Mouse (Mus musculus) liver, embryonic 14.5 days (tissue): ENCODE data around the gene St6galnac4. TPM values are rescaled to one million over a fixed set of nuclear protein-coding genes. Genes with fewer than 3 reads are reported as not detected.

Experiments used
- ATAC-seq: fragments of 200-750 bp; cut with Nextera tagmentation; 2 replicates; pipeline ENCODE4 v1.8.0; 2017; ENCODE audit warnings: moderate number of reproducible peaks, mild to moderate bottlenecking, moderate library complexity; ENCODE audit not compliant: insufficient read depth
- DNase-seq, 3 experiments: peaks; one replicate each; pipeline ENCODE4 v3.0.0-alpha.2; 2012 to 2013; ENCODE audit warnings: low read depth in 3 of 3, low spot score in 3 of 3
- H3K27ac ChIP-seq: fragments of 300-500 bp; sonication (generic); 2 replicates; pipeline ENCODE4 v1.5.1; 2014; ENCODE audit warnings: moderate library complexity, mild to moderate bottlenecking, control low read depth, inconsistent platforms
- H3K27me3 ChIP-seq: fragments of 300-500 bp; sonication (generic); 2 replicates; pipeline ENCODE4 v1.6.1; 2014; ENCODE audit warnings: mild to moderate bottlenecking, low read length, moderate library complexity; ENCODE audit not compliant: control insufficient read depth, insufficient read depth
- H3K36me3 ChIP-seq: fragments of 300-500 bp; sonication (generic); replicated peaks from 2 replicates; pipeline ENCODE4 v1.6.1; 2014; ENCODE audit warnings: low read depth; ENCODE audit not compliant: control insufficient read depth, insufficient read depth
- H3K4me1 ChIP-seq, 2 experiments: fragments of 200-500 bp in 1 of 2; fragments of 300-500 bp in 1 of 2; sonication (generic) in 1 of 2; replicated peaks; 2 replicates each; pipeline ENCODE4 v1.6.1; 2012 to 2014; ENCODE audit warnings: antibody characterized with exemption in 1 of 2, inconsistent platforms in 1 of 2, low read length in 1 of 2; ENCODE audit not compliant: control insufficient read depth in 2 of 2, insufficient read depth in 2 of 2
- H3K4me2 ChIP-seq: fragments of 300-500 bp; sonication (generic); 2 replicates; pipeline ENCODE4 v1.6.1; 2014; ENCODE audit warnings: low read depth, mild to moderate bottlenecking, control low read depth, moderate library complexity
- H3K4me3 ChIP-seq, 2 experiments: fragments of 200-500 bp in 1 of 2; fragments of 300-500 bp in 1 of 2; sonication (generic) in 1 of 2; 2 replicates each; pipeline ENCODE4 v1.5.1; 2012 to 2014; ENCODE audit warnings: low read depth in 2 of 2, low read length in 2 of 2, mild to moderate bottlenecking in 2 of 2, control low read depth in 1 of 2, inconsistent platforms in 1 of 2, moderate library complexity in 1 of 2; ENCODE audit not compliant: insufficient read depth in 1 of 2
- H3K9ac ChIP-seq: fragments of 300-500 bp; sonication (generic); replicated peaks from 2 replicates; pipeline ENCODE4 v1.6.1; 2014; ENCODE audit warnings: mild to moderate bottlenecking, control low read depth, moderate library complexity
- H3K9me3 ChIP-seq: fragments of 300-500 bp; sonication (generic); 2 replicates; pipeline ENCODE4 v1.6.1; 2016; ENCODE audit warnings: low read length, mixed read lengths; ENCODE audit not compliant: control insufficient read depth
- CTCF ChIP-seq: IDR thresholded peaks from 2 replicates; pipeline ENCODE4 v1.5.1; 2016; ENCODE audit warnings: antibody characterized with exemption, low read depth, control low read depth
- EP300 ChIP-seq: IDR thresholded peaks from 2 replicates; pipeline ENCODE4 v1.6.1; 2016; ENCODE audit warnings: antibody characterized with exemption, low read depth
- WGBS: fragments of 180-500 bp; shearing (Covaris S2); extraction: QIAGEN DNeasy Blood & Tissue Kit; methylation state at CpG from one replicate; pipeline ENCODE4 v1.1.7; 2014; ENCODE audit not compliant: insufficient replicate concordance; 5-methylcytosine and 5-hydroxymethylcytosine counted together
- polyA plus RNA-seq, 2 experiments: library from polyadenylated mRNA; depleted of rRNA in 1 of 2; stranded (reverse) in 1 of 2; unstranded in 1 of 2; fragments of >200 nt; fragmentation: Nextera tagmentation in 1 of 2; extraction: Ambion mirVana in 1 of 2; gene quantifications; 2 replicates each; pipeline versions ENCODE4 v1.2.1 to v1.2.3; 2012 to 2014

St6galnac4 gene
- polyA plus RNA-seq, 2 experiments, result 5.4 to 6.2 TPM

GRCm38 (mm10) chr2:32606161-32607142 lies 19.6 kb downstream of the St6galnac4 start:
- Histone ChIP-seq H3K27me3 (no peaks in the 10 kb centered on the region), H3K9ac (peak overlapping the region; percentile 67), H3K4me2 (peak overlapping the region; percentile 89), H3K9me3 (no peaks in the 10 kb centered on the region), H3K4me1 (peaks cover 21 to 42% of the 10 kb centered on the region in 2 experiments), H3K36me3 (no peaks in the 10 kb centered on the region), H3K4me3 (peak overlapping the region; percentile 61 to 70), H3K27ac (0 out of 2 replicates have a peak overlapping the region, but pooled peaks have one; percentile 4)
- TF ChIP-seq CTCF (peak; percentile 86), EP300 (no peak)
- 10% methylated on average over 51 of the region's 55 CpGs for WGBS
- DNase-seq (peak; percentile 71 to 80 (median 72)), ATAC-seq (peak; percentile 76)

GRCm38 (mm10) chr2:32607262-32607947 lies 20.5 kb downstream of the St6galnac4 start:
- TF ChIP-seq EP300 (no peak), CTCF (no peak)
- H3K4me1 ChIP-seq, result peaks cover 16 to 34% of the 10 kb centered on the region in 2 experiments

DNA sequence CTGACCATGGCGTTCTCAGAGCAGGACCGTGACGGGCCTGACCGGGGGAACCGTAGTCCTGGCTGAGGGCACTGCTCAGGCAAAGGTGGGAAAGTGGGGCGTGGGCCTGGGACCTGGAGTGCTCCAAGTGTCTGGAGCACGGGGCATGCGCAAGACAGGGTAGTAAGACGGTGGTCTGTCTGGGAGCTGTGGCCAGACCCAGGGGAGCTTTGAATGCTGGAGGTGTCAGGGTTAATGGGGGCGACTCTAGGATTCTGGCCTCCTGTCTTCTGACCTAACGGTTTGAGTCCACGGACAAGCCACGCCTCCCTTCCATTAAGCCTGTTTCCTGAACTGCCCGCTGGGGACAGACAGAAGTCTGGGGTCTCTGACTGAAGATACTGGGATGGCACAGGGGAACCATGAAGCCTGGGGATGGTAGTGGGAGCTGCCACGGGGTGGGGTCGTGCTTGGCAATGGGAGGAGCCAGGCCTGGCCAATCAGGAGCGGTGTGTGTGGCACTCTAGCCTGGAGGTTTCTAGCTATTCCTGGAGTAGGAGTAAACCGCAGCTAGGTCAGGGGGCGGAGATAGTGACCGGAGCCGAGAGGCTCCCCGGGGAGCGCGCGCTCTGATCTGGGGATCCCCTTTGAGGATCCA lies 21.4 kb downstream of the St6galnac4 start:
- under 1% methylated on average over 25 of the region's 25 CpGs for WGBS
- ATAC-seq (peak; percentile 73), DNase-seq (peak; percentile 66 to 74 (median 68))
- peak overlapping the region; percentile 61 to 70 for H3K4me3 ChIP-seq
- peaks cover 13 to 32% of the 10 kb centered on the region in 2 experiments for H3K4me1 ChIP-seq
- H3K27me3 ChIP-seq, result no peaks in the 10 kb centered on the region
- peak overlapping the region; percentile 89 for H3K4me2 ChIP-seq
- TF ChIP-seq CTCF (no peak), EP300 (no peak)
- peak overlapping the region; percentile 61 for H3K9ac ChIP-seq
- H3K27ac ChIP-seq, result peak overlapping the region; percentile 48
- H3K9me3 ChIP-seq, result no peaks in the 10 kb centered on the region
- H3K36me3 ChIP-seq, result no peaks in the 10 kb centered on the region

More at GRCm38 (mm10) chr2:32607262-32607947, 20.5 kb downstream of the St6galnac4 start:
- peak; percentile 33 for ATAC-seq
- Histone ChIP-seq H3K9me3 (no peaks in the 10 kb centered on the region), H3K27me3 (no peaks in the 10 kb centered on the region), H3K27ac (0 out of 2 replicates have a peak overlapping the region, but pooled peaks have one; percentile 4), H3K36me3 (no peaks in the 10 kb centered on the region), H3K9ac (peak overlapping the region; percentile 67), H3K4me2 (peak overlapping the region; percentile 89), H3K4me3 (peak overlapping the region; percentile 61 to 70)
- no peak for DNase-seq
- under 1% methylated on average over 34 of the region's 34 CpGs for WGBS

- Histone ChIP-seq H3K4me2 (peak overlapping the region; percentile 89), H3K36me3 (no peaks in the 10 kb centered on the region), H3K9ac (peak overlapping the region; percentile 61), H3K9me3 (no peaks in the 10 kb centered on the region), H3K27ac (peak overlapping the region; percentile 48), H3K4me3 (peak overlapping the region; percentile 61 to 70), H3K4me1 (peaks cover 13 to 32% of the 10 kb centered on the region in 2 experiments), H3K27me3 (no peaks in the 10 kb centered on the region)
- WGBS, result 46% methylated on average over 18 of the region's 18 CpGs
- peak; percentile 45; the same call in 1 of the 2 replicates for ATAC-seq
- TF ChIP-seq EP300, result no peak
- no peak for TF ChIP-seq CTCF
- DNase-seq, result no peak
Observed at GRCm38 (mm10) chr2:32608778-32609435, 22.0 kb downstream of the St6galnac4 start.
